Mouse (Mus musculus): Measurements from ENCODE around the gene Ikzf4. TPM values are rescaled to one million over a fixed set of nuclear protein-coding genes. Genes with fewer than 3 reads are reported as not detected.
"Not testable (repeated sequence)": the region's sequence is repeated elsewhere in the genome, so short reads cannot be mapped to it uniquely, and the experiment has no call there.

Ikzf4 gene
- total RNA-seq, 4 experiments from 2014 or later: 0.24 to 0.51 (median 0.34) TPM; not detected in 1

- DNase-seq (ENCODE audit: low spot score in 2 of 2): no peak
These were observed 4.9 kb downstream of the Ikzf4 start for GRCm38 (mm10) chr10:128640891-128641290.

- no peak for DNase-seq (ENCODE audit: low spot score in 2 of 2)
These were observed 5.8 kb downstream of the Ikzf4 start for GRCm38 (mm10) chr10:128639999-128640398.

- DNase-seq (ENCODE audit: low spot score in 2 of 2): no peak
These were observed 8.8 kb downstream of the Ikzf4 start for GRCm38 (mm10) chr10:128637011-128637410.

DNA sequence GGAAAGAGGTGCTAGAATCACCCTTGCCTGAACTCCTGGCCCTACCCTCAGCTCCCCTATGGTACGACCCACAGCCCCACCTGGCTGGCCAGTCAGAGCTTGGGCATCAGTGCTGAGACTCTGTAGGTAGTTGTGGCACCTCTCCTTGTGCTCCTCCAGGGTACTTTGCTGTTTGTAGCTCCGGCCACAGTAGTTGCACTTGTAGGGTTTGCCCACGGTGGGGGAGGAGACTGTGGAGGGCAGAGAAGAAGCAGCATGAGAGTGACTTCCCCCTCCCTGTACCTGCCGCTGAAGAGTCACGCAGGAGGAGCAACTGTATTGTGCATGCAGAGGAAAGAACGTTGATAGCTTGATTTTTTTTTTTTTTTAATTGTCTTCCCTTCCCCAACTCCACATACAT lies 9.2 kb downstream of the Ikzf4 start:
- no peak for DNase-seq (ENCODE audit: low spot score in 2 of 2)

DNA sequence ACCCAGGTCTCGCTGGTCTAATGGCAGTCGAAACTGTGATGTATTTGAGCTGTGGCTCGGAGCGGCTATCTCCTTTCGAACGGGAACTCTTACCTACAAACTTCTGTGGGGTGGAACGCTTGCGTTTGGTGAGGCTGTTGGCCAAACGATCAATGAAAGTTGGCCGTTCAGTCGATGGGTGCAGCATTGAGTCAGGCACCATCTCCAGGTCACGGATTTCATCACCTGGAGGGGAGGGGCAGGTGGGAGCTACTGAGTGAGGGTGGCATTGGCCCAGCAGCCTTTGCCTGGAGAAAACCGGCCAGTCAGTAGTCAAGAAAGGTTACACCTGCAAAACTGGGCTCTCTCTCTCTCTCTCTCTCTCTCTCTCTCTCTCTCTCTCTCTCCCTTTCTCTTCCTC lies 10.1 kb downstream of the Ikzf4 start:
- DNase-seq (ENCODE audit: low spot score in 2 of 2): no peak

DNA sequence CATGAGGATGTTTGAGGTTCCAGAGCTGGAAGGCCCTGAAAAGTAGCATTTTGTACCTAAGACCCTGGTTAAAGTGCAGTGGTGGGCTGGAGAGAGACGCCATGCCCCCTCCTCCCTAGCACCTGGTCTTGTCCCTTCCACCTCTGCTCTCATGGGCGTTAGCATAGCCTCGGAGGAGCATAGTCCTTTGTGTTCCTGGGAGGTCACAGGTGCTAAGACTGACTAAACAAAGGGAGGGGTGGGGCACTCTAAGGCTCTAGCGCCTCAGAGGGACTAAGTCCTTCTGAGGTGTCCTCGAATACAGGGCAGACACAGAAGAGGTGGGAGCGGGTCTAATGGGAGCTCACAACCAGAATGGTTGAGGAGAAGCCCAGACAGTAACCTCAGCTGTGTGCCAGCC lies 14.2 kb downstream of the Ikzf4 start:
- DNase-seq (ENCODE audit: low spot score in 2 of 2): no peak

DNA sequence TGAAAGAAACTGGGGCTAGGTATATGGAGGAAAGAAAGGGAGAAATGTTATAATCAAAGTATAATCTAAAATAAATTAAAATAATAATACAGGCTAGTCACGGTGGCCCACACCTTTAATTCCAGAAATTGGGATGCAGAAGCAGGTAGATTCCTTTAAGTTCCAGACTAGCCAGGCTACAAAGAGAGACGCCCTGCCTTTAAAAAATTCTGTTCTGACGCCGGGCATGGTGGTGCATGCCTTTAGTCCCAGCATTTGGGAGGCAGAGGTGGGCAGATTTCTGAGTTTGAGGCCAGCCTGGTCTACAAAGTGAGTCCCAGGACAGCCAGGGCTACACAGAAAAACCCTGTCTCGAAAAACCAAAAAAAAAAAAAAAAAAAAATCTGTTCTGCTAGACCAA lies 15.5 kb downstream of the Ikzf4 start:
- not testable (repeated sequence) for DNase-seq (ENCODE audit: low spot score in 2 of 2)

DNA sequence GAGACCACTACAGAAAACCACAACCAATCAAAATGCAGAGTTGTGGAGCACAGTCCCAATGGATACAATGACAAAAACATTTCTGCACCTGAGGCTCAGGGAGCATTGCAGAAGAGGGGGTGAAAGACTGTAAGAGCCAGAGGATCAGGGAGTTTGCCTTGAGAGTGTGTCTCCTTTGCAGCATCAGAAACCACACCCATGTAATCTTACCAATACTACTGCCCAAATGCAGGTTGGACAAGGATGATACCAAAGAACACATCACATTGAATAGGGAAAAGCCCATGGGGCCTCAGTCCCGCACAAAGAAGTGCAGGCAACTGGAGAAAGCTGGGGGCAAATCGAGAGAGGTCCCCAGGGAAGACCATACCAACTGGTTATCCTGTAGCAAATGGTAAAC lies 16.0 kb downstream of the Ikzf4 start:
- DNase-seq (ENCODE audit: low spot score in 2 of 2): no peak

- DNase-seq (ENCODE audit: low spot score in 2 of 2): no peak
These were observed 18.1 kb downstream of the Ikzf4 start for GRCm38 (mm10) chr10:128627398-128628317.

DNA sequence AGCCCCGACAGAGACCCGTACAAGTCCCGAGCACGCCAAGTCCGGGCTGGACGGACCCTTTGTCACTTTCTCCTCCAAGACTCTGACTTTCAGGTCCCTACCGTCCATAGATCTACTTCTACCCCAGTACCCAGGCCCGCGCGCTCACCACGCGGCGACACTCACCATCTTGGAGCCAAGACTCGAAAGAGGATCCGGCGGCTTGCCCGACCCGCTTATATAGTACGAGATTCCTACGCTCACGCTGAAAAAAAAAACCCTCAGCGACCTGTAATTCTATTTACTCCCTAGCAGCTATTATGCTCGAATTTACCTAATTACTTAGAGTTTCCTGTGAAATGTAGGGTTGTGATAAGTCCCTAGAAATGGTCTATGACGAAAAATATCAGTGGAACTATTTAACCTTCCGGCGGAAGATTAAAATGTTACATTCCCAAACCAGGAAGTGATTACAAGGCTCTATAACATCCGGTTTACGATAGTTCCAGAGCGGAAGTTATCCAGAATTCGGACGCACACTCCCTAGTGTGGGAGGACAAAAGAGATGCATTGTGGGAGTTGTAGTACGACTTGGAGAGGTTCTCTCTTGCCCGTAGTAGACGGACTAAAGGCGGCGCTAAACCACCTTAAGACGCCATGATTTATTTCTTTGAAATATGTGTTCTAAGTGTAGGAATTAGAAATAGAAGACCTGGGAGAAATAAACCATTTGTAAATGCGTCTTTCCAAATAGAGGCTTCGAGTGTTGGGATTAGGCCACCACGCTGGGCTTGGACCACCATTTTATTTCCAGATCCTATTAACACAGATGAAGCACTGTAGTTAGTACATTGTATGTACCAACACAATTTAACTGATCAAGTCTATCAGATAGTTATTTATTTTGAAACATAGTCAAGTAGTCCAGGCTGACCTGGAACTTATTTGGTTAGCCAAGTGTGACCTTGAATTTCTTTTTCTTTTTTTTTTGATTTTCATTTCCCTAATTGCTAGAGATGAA lies 19.2 kb downstream of the Ikzf4 start, which contains the start of gene Rps26:
Gene Rps26, minus strand, starts transcription at position 437 of the 1,000 bp plus-strand sequence.
- peak; percentile 75 to 84 for DNase-seq (ENCODE audit: low spot score in 2 of 2)

DNA sequence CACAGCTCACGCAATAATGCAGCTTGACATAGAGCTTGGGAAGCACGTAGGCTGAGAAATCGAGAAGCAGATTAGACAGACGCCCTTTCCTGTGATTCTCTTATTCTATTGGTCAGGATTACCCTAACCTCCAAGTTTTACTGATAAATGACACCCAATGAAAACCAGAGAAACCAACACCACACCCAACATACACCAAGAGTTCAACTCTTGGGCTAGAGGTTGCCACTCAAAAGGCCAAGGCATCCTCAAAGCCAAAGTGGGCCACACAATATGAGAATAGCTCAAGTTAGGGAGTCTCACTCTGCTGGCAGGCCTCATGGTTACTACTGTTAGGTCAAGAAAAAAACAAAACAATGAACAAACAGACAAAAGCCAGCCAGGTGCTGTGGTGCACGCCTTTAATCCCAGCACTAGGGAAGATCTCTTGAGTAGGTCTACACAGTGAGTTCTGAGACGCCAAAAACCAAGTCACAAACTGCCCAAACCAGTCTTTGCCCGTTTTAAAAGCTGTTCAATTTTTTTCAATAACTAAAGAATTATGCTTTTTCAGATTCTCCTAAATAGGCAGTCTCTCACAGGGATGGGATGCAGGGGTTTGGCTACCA lies 20.4 kb downstream of the Ikzf4 start:
- no peak for DNase-seq (ENCODE audit: low spot score in 2 of 2)

DNA sequence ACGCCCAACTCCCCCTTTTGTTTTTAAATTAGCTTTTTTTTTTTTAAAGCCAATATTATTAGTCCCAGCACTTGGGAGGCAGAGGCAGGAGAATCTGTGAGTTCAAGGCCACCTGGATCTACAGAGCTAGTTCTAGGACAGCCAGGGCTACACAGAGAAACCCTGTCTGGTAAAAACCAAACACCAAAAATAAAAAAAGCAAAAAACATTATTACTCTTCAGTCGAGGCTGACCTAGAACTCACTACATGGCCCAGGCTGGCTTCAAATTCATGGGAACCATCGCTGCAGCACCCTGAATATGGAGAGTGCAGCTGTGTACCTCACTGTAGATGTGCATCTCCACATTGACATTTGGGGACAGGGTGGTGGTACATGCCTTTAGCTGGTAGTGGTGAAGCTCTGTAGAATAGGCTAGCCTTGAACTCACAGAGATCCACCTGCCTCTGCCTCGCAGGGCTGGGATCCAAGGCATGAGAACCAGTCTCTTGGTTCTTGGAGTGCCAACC lies 22.6 kb downstream of the Ikzf4 start:
- DNase-seq (ENCODE audit: low spot score in 2 of 2): not testable (repeated sequence)

GRCm38 (mm10) chr10:128622702-128623101 lies 23.1 kb downstream of the Ikzf4 start:
- no peak for DNase-seq (ENCODE audit: low spot score in 2 of 2)

- no peak for DNase-seq (ENCODE audit: low spot score in 2 of 2)
These were observed 23.7 kb downstream of the Ikzf4 start for GRCm38 (mm10) chr10:128621986-128622520.

DNA sequence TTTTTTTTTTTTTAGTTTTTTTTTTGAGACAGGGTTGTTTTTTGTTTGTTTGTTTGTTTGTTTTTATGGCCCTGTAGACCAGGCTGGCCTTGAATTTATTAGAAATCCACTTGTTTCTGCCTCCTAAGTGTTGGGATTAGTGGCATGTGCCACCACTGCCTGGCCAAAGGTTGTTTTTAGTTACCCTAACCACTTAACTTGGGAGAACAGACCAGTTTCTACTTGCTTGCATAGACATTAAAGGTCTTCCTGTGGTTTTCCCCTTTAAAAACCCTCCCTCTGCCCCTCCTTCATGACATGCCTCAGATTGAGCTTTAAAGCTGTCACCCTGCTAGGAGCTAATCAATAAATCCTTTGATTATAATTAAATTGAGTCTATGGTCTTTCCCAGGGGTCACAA lies 25.6 kb downstream of the Ikzf4 start:
- DNase-seq (ENCODE audit: low spot score in 2 of 2): no peak

DNA sequence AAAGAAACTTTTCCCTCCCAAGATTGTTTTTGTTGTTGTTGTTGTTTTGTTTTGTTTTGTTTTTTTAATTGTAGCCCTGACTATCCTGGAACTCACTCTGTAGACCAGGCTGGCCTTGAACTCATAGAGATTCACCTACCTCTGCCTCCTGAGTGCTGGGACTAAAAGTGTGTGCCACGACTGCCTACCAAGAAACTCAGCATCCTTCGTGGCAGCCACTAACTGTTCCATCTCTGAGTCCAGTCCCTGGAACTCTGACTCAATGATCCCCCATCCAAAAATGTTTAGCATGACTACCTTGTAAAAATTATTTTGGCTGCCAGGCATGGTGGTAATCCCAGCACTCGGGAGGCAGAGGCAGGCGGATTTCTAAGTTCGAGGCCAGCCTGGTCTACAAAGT lies 26.6 kb downstream of the Ikzf4 start:
- DNase-seq (ENCODE audit: low spot score in 2 of 2): not testable (repeated sequence)

DNA sequence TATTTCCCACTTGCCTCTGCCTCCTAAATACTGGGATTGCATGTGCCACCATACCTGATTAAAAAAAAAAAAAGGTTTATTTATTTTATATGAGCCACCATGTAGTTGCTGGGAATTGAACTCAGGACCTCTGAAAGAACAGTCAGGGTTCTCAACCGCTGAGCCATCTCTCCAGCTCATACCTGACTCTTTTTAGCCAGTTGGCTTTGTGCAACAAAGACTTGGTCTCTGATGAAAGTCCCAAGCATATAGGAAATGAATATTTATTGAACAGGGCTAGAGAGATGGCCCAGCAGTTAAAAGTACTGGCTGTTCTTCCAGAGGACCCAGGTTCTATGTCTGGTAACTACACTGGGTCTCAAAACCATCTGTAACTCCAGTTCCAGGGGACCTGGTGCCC lies 27.2 kb downstream of the Ikzf4 start:
- no peak for DNase-seq (ENCODE audit: low spot score in 2 of 2)

DNA sequence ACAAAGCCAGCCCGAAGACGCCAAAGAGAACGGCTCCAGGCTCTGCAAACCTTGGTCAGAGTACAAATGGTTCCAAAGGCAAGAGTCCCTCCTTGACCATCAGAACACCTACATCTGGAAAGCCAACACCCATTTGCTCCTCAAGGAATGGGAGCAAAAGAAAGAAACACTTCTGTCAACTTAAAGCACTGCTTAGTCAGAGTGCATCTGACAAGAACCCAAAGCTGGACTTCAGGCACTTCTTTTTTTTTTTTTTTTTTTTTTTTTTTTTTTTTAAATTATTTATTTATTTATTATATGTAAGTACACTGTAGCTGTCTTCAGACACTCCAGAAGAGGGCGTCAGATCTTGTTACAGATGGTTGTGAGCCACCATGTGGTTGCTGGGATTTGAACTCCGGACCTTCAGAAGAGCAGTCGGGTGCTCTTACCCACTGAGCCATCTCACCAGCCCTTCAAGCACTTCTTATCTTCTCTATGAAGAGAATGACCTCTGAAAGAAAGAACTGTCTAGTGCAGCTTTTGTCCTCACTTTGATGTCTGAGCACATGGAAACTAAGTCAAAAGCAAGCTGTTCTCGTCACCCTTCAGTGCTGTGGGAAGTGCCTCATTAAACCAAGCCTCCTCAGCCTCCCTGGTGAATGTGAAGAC lies 29.9 kb downstream of the Ikzf4 start:
- DNase-seq (ENCODE audit: low spot score in 2 of 2): not testable (repeated sequence)

DNA sequence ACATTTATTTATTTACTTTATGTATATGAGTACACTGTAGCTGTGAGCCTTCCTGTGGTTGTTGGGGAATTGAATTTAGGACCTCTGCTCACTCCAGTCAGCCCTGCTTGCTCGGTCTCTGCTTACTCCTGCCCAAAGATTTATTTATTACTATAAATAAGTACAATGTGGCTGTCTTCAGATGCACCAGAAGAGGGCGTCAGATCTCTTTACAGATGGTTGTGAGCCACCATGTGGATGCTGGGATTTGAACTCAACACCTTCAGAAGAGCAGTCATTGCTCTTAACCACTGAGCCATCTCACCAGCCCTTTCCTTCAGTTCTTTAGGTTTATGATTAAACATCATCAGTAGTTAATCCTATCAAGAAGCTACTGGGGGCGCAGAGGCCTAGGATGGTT lies 30.9 kb downstream of the Ikzf4 start:
- DNase-seq (ENCODE audit: low spot score in 2 of 2): no peak

- not testable (repeated sequence) for DNase-seq (ENCODE audit: low spot score in 2 of 2)
These were observed 32.0 kb downstream of the Ikzf4 start for GRCm38 (mm10) chr10:128613820-128614219.

- DNase-seq (ENCODE audit: low spot score in 2 of 2): no peak
These were observed 32.7 kb downstream of the Ikzf4 start for GRCm38 (mm10) chr10:128613154-128613440.

Measured in gastrocnemius, adult 8-10 months (tissue).